Mouse (Mus musculus) G1E-ER4 (cell line): ENCODE data around the gene Mrps7. TPM values are rescaled to one million over a fixed set of nuclear protein-coding genes. Genes with fewer than 3 reads are reported as not detected.

ENCODE experiments used
- GATA1 ChIP-seq: IDR thresholded peaks from one replicate; pipeline ENCODE4 v1.8.0; 2012; ENCODE audit warnings: low read length, inconsistent platforms
- polyA plus RNA-seq: library from polyadenylated mRNA; stranded (reverse); fragments of >175 nt; gene quantifications from 2 replicates; pipeline ENCODE4 v1.2.3, GENCODE M21; 2012

The Mrps7 gene
- polyA plus RNA-seq, 1 experiment = 85.8 TPM

GRCm38 (mm10) chr11:115632862-115633261 is 29.1 kb downstream of the Mrps7 start:
- no peak for TF ChIP-seq GATA1

GRCm38 (mm10) chr11:115634109-115634508 is 30.4 kb downstream of the Mrps7 start:
- no peak for TF ChIP-seq GATA1

DNA sequence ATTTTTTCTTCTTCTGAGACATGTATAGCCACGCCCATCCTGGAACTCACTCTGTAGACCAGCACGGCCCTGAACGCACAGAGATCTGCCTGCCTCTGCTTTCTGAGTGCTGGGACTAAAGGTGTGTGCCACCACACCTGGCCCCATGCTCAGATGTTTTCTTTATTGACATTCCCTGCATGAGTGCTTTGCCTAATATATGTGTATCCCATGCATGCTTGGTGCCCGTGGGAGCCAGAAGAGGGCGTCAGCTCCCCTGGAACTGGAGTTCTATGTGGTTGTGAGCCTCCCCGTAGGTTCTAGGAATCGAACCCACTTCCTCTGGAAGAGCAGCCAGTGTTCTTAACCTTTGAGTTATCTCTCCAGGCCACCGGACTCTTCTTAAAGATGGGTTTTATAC is 31.3 kb downstream of the Mrps7 start:
- TF ChIP-seq GATA1 = no peak

DNA sequence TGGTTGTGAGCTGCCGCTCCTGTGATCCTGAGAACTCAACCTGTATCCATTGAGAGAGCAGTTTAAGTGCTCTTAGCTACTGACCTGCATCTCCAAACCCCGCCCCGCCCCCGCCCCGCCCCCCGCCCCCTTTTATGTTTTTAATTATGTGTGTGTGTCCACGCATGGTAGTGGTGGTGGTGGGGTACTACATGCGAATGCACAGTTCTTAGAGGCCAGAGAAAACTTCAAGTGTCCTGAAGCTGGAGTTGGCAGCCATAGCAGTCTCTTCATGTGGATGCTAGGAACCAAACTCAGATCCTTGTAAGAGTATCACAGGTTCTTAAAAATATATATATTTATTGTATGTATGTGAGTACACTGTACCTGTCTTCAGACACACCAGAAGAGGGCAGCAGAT is 31.8 kb downstream of the Mrps7 start:
- TF ChIP-seq GATA1 = no peak

GRCm38 (mm10) chr11:115636960-115637359 is 33.2 kb downstream of the Mrps7 start:
- TF ChIP-seq GATA1 = no peak

GRCm38 (mm10) chr11:115638498-115639409 is 35.0 kb downstream of the Mrps7 start:
- TF ChIP-seq GATA1 = no peak

GRCm38 (mm10) chr11:115639540-115639939 is 35.8 kb downstream of the Mrps7 start:
- no peak for TF ChIP-seq GATA1

GRCm38 (mm10) chr11:115640311-115640828 is 36.6 kb downstream of the Mrps7 start:
- TF ChIP-seq GATA1 = no peak

DNA sequence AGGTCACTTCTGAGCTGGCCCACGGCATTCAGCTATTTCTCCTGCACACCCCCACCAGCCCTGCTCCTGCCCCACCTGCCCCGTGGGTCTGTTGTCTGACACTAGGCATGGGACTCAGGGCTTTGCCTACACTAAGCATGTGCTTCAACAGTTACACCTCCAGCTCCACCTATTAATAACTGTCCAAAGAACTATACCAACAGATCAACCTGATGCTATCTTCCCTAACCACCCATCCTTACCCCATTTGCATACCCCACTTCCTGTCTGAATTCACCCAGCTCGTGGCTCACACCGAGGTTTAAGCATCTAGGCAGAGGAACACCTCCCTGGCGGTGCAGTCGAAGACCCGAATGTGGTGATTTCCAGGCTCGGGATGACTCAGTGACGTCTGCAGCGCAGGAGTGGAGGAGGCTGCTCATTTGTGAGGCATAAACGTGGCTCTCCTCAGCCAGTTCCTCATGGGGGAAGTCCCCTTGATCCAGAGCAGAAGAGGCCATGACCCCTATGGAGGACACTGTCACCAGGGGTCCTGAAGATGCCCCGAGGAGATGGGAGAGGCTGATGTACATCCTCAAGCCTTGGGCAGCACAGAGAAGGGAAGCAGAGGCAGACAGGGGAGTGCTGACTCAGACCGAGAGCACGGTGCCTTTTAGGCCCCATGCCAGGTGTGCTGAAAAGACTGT is 37.4 kb downstream of the Mrps7 start:
- TF ChIP-seq GATA1 = no peak

GRCm38 (mm10) chr11:115641664-115642036 is 37.9 kb downstream of the Mrps7 start:
- no peak for TF ChIP-seq GATA1

DNA sequence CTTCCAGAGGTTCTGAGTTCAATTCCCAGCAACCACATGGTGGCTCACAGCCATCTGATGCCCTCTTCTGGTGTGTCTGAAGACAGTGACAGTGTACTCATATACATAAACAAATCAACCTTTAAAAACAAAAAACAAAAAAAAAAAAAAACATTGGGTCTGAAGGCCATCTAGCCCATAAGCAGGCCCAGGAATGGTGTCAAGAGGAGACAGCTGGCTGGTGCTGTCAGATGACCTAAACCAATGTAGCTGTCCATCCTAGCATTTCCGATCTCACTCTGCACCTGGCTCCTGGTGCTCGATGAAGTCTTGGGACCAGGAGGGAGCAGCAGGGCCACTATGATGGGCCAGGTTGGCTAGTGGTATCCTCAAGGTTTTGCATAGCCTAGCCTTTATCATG is 39.0 kb downstream of the Mrps7 start:
- no peak for TF ChIP-seq GATA1

- TF ChIP-seq GATA1 = no peak
Observed at GRCm38 (mm10) chr11:115643265-115643664, 39.5 kb downstream of the Mrps7 start.

- TF ChIP-seq GATA1 = no peak
Observed at GRCm38 (mm10) chr11:115644308-115644707, 40.6 kb downstream of the Mrps7 start.

GRCm38 (mm10) chr11:115646439-115646838 is 42.7 kb downstream of the Mrps7 start:
- TF ChIP-seq GATA1 = no peak

GRCm38 (mm10) chr11:115647459-115647858 is 43.7 kb downstream of the Mrps7 start:
- TF ChIP-seq GATA1 = no peak

GRCm38 (mm10) chr11:115649706-115650105 is 46.0 kb downstream of the Mrps7 start:
- TF ChIP-seq GATA1 = no peak
